Mouse (Mus musculus) testis, adult 2 months (tissue): ENCODE data around the gene Rbfox1. TPM values are rescaled to one million over a fixed set of nuclear protein-coding genes. Genes with fewer than 3 reads are reported as not detected.

Experiments
- H3K27ac ChIP-seq: fragments of 200-500 bp; 2 replicates; pipeline ENCODE4 v1.5.1; 2012; ENCODE audit warnings: low read depth, low read length; ENCODE audit not compliant: control insufficient read depth, insufficient read depth
- H3K27me3 ChIP-seq: fragments of 200-500 bp; 2 replicates; pipeline ENCODE4 v1.6.1; 2012; ENCODE audit warnings: mild to moderate bottlenecking, low read length, moderate library complexity; ENCODE audit not compliant: control insufficient read depth, insufficient read depth
- H3K36me3 ChIP-seq: fragments of 200-500 bp; 2 replicates; pipeline ENCODE4 v1.6.1; 2012; ENCODE audit warnings: mild to moderate bottlenecking, low read length; ENCODE audit not compliant: control insufficient read depth, insufficient read depth
- H3K4me1 ChIP-seq: fragments of 200-500 bp; 2 replicates; pipeline ENCODE4 v1.6.1; 2012; ENCODE audit warnings: low read length; ENCODE audit not compliant: control insufficient read depth, insufficient read depth
- H3K4me3 ChIP-seq: fragments of 200-500 bp; 2 replicates; pipeline ENCODE4 v1.5.1; 2012; ENCODE audit warnings: low read depth, mild to moderate bottlenecking, low read length, moderate library complexity, mixed read lengths; ENCODE audit not compliant: control insufficient read depth
- CTCF ChIP-seq: fragments of 200-500 bp; IDR thresholded peaks from 2 replicates; pipeline ENCODE4 v1.5.1; 2012; ENCODE audit warnings: low read depth, mild to moderate bottlenecking, inconsistent platforms, low read length, moderate library complexity; ENCODE audit not compliant: control insufficient read depth, insufficient read depth, insufficient replicate concordance
- POLR2A ChIP-seq: fragments of 200-500 bp; IDR thresholded peaks from 2 replicates; pipeline ENCODE4 v1.6.1; 2012; ENCODE audit warnings: low read depth, mild to moderate bottlenecking, inconsistent platforms, low read length, moderate library complexity; ENCODE audit not compliant: control insufficient read depth
- polyA plus RNA-seq: library from polyadenylated mRNA; depleted of rRNA; stranded (reverse); fragments of >200 nt; gene quantifications from 2 replicates; pipeline ENCODE4 v1.2.3, GENCODE M21; 2012

Gene Rbfox1
- polyA plus RNA-seq, 1 experiment, result 0.23 TPM

DNA sequence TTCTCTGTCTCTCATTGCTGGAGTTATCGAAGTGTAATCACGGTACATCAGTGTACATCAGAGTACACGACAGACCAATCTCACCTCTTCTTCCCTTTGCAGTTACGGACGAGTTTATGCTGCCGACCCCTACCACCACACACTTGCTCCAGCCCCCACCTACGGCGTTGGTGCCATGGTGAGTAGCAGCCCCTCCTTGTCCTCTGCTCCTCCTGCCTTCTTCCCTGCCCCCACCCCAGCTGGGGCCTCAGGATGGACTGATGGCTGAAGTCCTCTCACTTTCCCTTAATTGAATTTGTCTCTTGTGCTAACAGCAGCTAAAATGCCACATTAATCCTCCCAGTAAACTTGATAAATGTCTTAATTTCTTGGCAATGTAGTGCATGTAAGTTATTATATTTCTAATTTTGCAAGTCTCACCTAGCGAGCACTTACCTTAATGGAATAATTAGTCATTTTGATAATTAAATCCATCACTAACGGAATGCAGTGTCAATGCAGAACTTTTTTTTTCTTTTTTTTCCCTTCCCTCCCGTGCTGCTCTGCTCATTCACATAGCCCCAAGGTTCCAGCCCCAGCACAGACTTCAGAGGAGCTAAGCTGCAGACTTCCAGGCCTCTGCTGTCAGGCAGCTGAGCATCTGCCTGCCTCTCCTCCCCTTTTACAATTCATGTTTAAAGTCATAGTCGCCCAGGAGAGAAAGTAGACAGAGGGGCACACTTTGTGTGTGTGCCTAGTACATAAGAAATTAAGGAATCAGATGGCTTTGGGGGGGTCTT, 1522.9 kb downstream of the Rbfox1 start:
- no peaks in the 10 kb centered on the region for H3K36me3 ChIP-seq
- H3K27ac ChIP-seq, result no peak overlapping the region
- no peaks in the 10 kb centered on the region for H3K4me1 ChIP-seq
- TF ChIP-seq POLR2A (no peak), CTCF (no peak)
- no peaks in the 10 kb centered on the region for H3K27me3 ChIP-seq
- no peak overlapping the region for H3K4me3 ChIP-seq

DNA sequence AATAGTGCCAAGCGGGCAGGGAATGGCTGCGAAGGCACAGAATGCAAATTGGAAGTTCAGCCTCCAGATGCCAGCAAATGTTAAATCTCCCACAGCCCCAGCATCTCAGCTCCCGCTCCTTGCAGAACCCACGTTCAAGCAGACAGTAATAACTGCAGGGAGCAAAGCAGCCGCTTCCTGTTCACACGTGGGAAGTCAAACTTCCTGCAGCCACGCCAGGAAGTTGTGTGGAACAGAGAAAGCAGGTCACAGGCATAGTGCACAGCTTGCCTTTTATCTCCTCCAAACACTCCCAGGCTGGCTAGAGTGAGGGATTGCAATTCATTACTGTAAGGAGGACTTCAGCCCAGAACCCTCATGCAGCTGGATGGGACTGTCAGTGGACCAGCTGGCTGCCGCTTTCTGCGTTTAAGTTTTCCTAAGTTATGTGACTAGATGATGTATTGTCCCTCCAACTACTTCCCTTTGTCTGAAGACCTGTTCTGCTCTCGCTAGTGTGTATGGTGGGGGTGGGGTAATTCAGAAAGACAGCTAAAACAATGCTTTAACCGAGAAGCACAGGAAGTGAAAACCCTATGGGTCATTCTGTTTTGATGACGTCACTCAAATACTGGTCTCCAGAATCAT, 1534.6 kb downstream of the Rbfox1 start:
- TF ChIP-seq CTCF (no peak), POLR2A (no peak)
- Histone ChIP-seq H3K27ac (no peak overlapping the region), H3K36me3 (no peaks in the 10 kb centered on the region), H3K4me3 (no peak overlapping the region), H3K27me3 (no peaks in the 10 kb centered on the region), H3K4me1 (no peaks in the 10 kb centered on the region)

DNA sequence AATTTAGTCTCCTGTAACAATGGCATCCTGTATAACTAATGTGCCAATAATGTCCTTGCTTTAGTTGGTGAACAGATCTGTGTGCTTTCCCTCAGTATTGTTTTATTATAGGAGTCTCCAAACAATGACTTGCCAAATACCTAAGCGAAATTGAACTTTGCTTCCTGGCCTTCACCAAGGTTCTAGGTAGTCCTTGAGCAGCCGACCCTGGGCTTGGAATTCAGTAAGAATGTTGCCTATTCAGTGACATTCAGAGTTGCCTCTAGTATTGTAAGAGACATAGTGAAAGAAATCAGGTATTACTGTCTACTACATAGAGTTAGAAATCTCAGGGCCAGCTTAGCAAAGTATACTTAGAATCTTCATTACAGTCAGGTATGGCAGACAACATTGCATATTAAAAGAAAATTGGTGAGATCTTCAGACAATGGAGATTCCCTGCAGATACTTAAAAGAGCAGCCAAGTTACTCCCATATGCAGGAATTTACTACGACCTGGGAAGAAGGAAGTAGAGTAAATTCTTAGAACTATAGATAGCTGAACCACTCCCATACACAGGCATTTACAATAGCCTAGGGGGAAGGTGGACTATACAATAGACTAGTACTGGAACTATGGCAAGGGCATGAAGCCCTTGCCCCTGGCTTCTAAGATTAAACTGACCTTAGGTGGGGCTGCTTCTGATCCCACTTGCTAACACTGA, 1540.4 kb downstream of the Rbfox1 start:
- H3K36me3 ChIP-seq, result no peaks in the 10 kb centered on the region
- H3K4me3 ChIP-seq, result no peak overlapping the region
- TF ChIP-seq CTCF (no peak), POLR2A (no peak)
- H3K4me1 ChIP-seq, result no peaks in the 10 kb centered on the region
- no peak overlapping the region for H3K27ac ChIP-seq
- H3K27me3 ChIP-seq, result no peaks in the 10 kb centered on the region

DNA sequence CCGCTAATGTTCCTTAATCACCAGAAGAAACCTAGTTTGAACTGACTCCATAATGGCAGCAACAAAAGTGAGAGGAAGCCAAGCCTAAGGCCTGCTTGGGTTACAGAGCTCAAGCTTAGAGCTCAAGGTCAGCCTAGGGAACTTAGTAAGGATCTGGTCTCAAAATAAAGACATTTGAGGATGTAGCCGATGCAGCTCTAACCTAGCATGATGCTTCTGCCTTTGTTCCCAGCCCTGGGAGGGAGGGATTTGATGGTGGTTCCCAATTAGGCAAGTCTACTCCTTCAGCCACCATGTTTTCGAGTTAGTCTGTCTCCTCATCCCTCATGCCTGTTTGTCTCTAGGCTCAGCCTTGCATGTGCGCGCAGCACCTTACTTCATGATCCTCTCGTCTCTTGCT, 1548.1 kb downstream of the Rbfox1 start:
- TF ChIP-seq CTCF (no peak), POLR2A (no peak)
- Histone ChIP-seq H3K27me3 (no peaks in the 10 kb centered on the region), H3K27ac (no peak overlapping the region), H3K4me1 (no peaks in the 10 kb centered on the region), H3K4me3 (no peak overlapping the region), H3K36me3 (no peaks in the 10 kb centered on the region)

DNA sequence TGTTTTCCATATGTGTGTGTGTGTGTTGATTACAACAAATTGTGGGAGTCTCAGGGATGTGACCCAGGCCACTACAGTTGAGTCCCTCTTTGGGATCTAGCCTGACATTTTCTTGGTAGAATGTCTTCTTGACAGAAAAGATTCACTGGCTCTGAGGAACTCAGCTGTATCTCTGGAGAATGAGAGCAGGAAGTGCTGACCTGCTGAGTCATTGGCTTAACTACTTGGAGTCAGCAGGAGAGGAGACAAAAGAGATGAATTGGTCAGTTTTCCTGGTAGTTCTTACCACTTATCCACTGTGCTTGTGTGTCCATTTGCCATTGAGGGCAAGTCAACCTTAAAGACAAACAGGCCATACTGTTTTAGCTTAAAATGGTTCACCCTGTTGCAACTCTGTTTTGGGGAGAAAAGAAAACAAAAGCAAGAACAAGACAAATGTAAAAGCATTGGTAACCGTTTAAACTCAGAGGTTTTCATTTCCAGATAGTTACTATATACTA, 1561.7 kb downstream of the Rbfox1 start:
- H3K27me3 ChIP-seq, result no peaks in the 10 kb centered on the region
- TF ChIP-seq CTCF (no peak), POLR2A (no peak)
- H3K36me3 ChIP-seq, result no peaks in the 10 kb centered on the region
- H3K27ac ChIP-seq, result no peak overlapping the region
- no peak overlapping the region for H3K4me3 ChIP-seq
- H3K4me1 ChIP-seq, result no peaks in the 10 kb centered on the region

DNA sequence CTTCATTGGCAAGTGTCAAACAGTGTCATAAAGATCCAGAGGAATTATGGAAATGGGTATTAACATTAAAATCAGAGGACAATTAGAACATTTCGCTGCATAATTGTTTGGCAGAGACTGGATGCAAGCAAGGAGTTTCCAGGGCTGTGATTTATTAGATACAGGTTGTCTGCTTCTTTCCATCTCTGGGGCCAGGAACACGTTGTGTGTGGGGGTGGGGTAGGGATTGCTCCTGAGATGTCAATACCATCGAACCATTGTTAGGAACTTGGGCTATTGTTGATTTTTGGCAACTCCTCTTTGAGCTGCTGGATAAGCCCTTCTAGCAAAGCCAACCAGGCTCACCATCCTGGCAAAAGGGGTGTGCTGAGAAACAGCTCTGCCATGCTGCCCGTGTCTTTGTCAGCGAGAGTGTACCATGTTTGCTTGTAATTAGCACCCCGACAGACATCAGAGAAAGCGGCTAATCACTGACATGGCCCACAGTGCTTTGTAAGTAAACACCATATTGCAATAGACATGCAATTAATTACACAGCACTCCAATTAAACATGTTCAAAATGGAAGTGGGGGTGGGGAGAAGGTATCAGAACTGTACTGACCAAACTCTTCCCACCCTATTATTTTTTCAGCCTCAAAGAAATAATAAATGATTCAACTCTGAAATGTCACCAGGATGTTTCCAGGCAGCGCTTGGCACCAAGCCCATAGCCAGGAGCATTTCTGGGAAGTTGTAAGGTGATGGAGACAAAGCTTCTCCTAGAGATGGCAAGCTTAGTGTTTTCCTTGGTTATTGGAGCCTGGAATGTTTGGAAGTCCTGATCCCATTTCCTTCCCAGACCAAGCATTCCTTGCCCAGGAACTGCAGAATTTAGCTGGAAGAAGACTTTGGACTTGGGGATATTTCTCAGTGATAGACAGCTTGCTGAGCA, 1562.8 kb downstream of the Rbfox1 start:
- TF ChIP-seq POLR2A (no peak), CTCF (no peak)
- H3K4me3 ChIP-seq, result no peak overlapping the region
- no peaks in the 10 kb centered on the region for H3K4me1 ChIP-seq
- H3K27me3 ChIP-seq, result no peaks in the 10 kb centered on the region
- H3K36me3 ChIP-seq, result no peaks in the 10 kb centered on the region
- H3K27ac ChIP-seq, result no peak overlapping the region
